Mouse (Mus musculus): ENCODE data around the gene Ankrd34a. TPM values are rescaled to one million over a fixed set of nuclear protein-coding genes. Genes with fewer than 3 reads are reported as not detected.

The Ankrd34a gene
- polyA plus RNA-seq, 1 experiment from 2014 or later, result 1.9 TPM

- Histone ChIP-seq H3K4me2 (ENCODE audit: low read depth, low read length, severe bottlenecking) (no peak overlapping the region), H3K4me1 (replicated peaks; ENCODE audit: control insufficient read depth, insufficient read depth, low read length) (peaks cover 11% of the 10 kb centered on the region), H3K9me3 (ENCODE audit: control insufficient read depth, low read length) (no peaks in the 10 kb centered on the region), H3K9ac (ENCODE audit: low read length) (no peak overlapping the region), H3K36me3 (ENCODE audit: control insufficient read depth, insufficient read depth, low read length) (no peaks in the 10 kb centered on the region), H3K27me3 (ENCODE audit: control insufficient read depth, insufficient read depth, low read length) (no peaks in the 10 kb centered on the region), H3K4me3 (ENCODE audit: low read depth, low read length) (no peak overlapping the region), H3K27ac (ENCODE audit: low read depth, low read length) (no peak overlapping the region)
- no peak for DNase-seq (ENCODE audit: low spot score)
- no peak for ATAC-seq (replicated peaks; ENCODE audit: low FRiP score)
- WGBS, result 42% methylated on average over 6 of the region's 6 CpGs
Measured at GRCm38 (mm10) chr3:96581141-96581540, 15.3 kb upstream of the Ankrd34a start.

- Histone ChIP-seq H3K9me3 (ENCODE audit: control insufficient read depth, low read length) (no peaks in the 10 kb centered on the region), H3K4me2 (ENCODE audit: low read depth, low read length, severe bottlenecking) (no peak overlapping the region), H3K4me3 (ENCODE audit: low read depth, low read length) (no peak overlapping the region), H3K27ac (ENCODE audit: low read depth, low read length) (no peak overlapping the region), H3K36me3 (ENCODE audit: control insufficient read depth, insufficient read depth, low read length) (no peaks in the 10 kb centered on the region), H3K27me3 (ENCODE audit: control insufficient read depth, insufficient read depth, low read length) (no peaks in the 10 kb centered on the region), H3K9ac (ENCODE audit: low read length) (no peak overlapping the region), H3K4me1 (replicated peaks; ENCODE audit: control insufficient read depth, insufficient read depth, low read length) (peaks cover 8% of the 10 kb centered on the region)
- 85% methylated on average over 16 of the region's 16 CpGs for WGBS
- DNase-seq (ENCODE audit: low spot score) (no peak), ATAC-seq (replicated peaks; ENCODE audit: low FRiP score) (no peak)
Measured at GRCm38 (mm10) chr3:96581771-96582515, 14.5 kb upstream of the Ankrd34a start.

GRCm38 (mm10) chr3:96583386-96583785 is 13.1 kb upstream of the Ankrd34a start:
- no peaks in the 10 kb centered on the region for H3K9me3 ChIP-seq (ENCODE audit: control insufficient read depth, low read length)
- DNase-seq (ENCODE audit: low spot score) (no peak), ATAC-seq (replicated peaks; ENCODE audit: low FRiP score) (no peak)
- H3K4me2 ChIP-seq (ENCODE audit: low read depth, low read length, severe bottlenecking), result no peak overlapping the region
- H3K27ac ChIP-seq (ENCODE audit: low read depth, low read length), result no peak overlapping the region
- H3K27me3 ChIP-seq (ENCODE audit: control insufficient read depth, insufficient read depth, low read length), result no peaks in the 10 kb centered on the region
- H3K36me3 ChIP-seq (ENCODE audit: control insufficient read depth, insufficient read depth, low read length), result no peaks in the 10 kb centered on the region
- WGBS, result 89% methylated on average over 5 of the region's 5 CpGs
- no peak overlapping the region for H3K9ac ChIP-seq (ENCODE audit: low read length)
- no peak overlapping the region for H3K4me3 ChIP-seq (ENCODE audit: low read depth, low read length)
- H3K4me1 ChIP-seq (replicated peaks; ENCODE audit: control insufficient read depth, insufficient read depth, low read length), result peaks cover 3% of the 10 kb centered on the region

GRCm38 (mm10) chr3:96590657-96591056 is 5.8 kb upstream of the Ankrd34a start:
- no peaks in the 10 kb centered on the region for H3K9me3 ChIP-seq (ENCODE audit: control insufficient read depth, low read length)
- peaks cover 4% of the 10 kb centered on the region for H3K27me3 ChIP-seq (ENCODE audit: control insufficient read depth, insufficient read depth, low read length)
- no peak for DNase-seq (ENCODE audit: low spot score)

GRCm38 (mm10) chr3:96593374-96593773 is 3.1 kb upstream of the Ankrd34a start:
- Histone ChIP-seq H3K4me1 (replicated peaks; ENCODE audit: control insufficient read depth, insufficient read depth, low read length) (peaks cover 20% of the 10 kb centered on the region), H3K9ac (ENCODE audit: low read length) (peak overlapping the region; percentile 74), H3K4me2 (ENCODE audit: low read depth, low read length, severe bottlenecking) (peak overlapping the region; percentile 87), H3K27me3 (ENCODE audit: control insufficient read depth, insufficient read depth, low read length) (peaks cover 13% of the 10 kb centered on the region), H3K9me3 (ENCODE audit: control insufficient read depth, low read length) (no peaks in the 10 kb centered on the region), H3K27ac (ENCODE audit: low read depth, low read length) (no peak overlapping the region), H3K4me3 (ENCODE audit: low read depth, low read length) (peak overlapping the region; percentile 60), H3K36me3 (ENCODE audit: control insufficient read depth, insufficient read depth, low read length) (no peaks in the 10 kb centered on the region)
- ATAC-seq (replicated peaks; ENCODE audit: low FRiP score) (no peak; the same call in 1 of the 2 replicates), DNase-seq (ENCODE audit: low spot score) (no peak)
- WGBS, result under 1% methylated on average over 10 of the region's 10 CpGs

More at GRCm38 (mm10) chr3:96590657-96591056, 5.8 kb upstream of the Ankrd34a start:
- ATAC-seq (replicated peaks; ENCODE audit: low FRiP score), result no peak
- H3K27ac ChIP-seq (ENCODE audit: low read depth, low read length), result no peak overlapping the region
- no peak overlapping the region for H3K4me3 ChIP-seq (ENCODE audit: low read depth, low read length)
- no peak overlapping the region for H3K4me2 ChIP-seq (ENCODE audit: low read depth, low read length, severe bottlenecking)
- WGBS, result 79% methylated on average over 4 of the region's 4 CpGs
- H3K9ac ChIP-seq (ENCODE audit: low read length), result no peak overlapping the region
- no peaks in the 10 kb centered on the region for H3K36me3 ChIP-seq (ENCODE audit: control insufficient read depth, insufficient read depth, low read length)
- peaks cover 2% of the 10 kb centered on the region; the same call in 1 of the 2 replicates for H3K4me1 ChIP-seq (replicated peaks; ENCODE audit: control insufficient read depth, insufficient read depth, low read length)

GRCm38 (mm10) chr3:96593790-96594560 is 2.5 kb upstream of the Ankrd34a start, which contains the start of gene Polr3gl:
Polr3gl (minus strand) TSS chr3:96594181.
- Histone ChIP-seq H3K9me3 (ENCODE audit: control insufficient read depth, low read length) (no peaks in the 10 kb centered on the region), H3K4me2 (ENCODE audit: low read depth, low read length, severe bottlenecking) (peak within 1 kb of the TSS; percentile 87), H3K27me3 (ENCODE audit: control insufficient read depth, insufficient read depth, low read length) (peaks cover 16% of the 10 kb centered on the region), H3K9ac (ENCODE audit: low read length) (peak within 1 kb of the TSS; percentile 74), H3K27ac (ENCODE audit: low read depth, low read length) (0 out of 2 replicates have a peak within 1 kb of the TSS, but pooled peaks have one; percentile 31), H3K36me3 (ENCODE audit: control insufficient read depth, insufficient read depth, low read length) (no peaks in the 10 kb centered on the region), H3K4me3 (ENCODE audit: low read depth, low read length) (peak within 1 kb of the TSS; percentile 60), H3K4me1 (replicated peaks; ENCODE audit: control insufficient read depth, insufficient read depth, low read length) (peaks cover 25% of the 10 kb centered on the region)
- 0% methylated on average over 36 of the region's 38 CpGs for WGBS
- DNase-seq (ENCODE audit: low spot score) (peak; percentile 94), ATAC-seq (replicated peaks; ENCODE audit: low FRiP score) (peak; percentile 85)

GRCm38 (mm10) chr3:96594851-96595250 is 1.6 kb upstream of the Ankrd34a start:
- no peaks in the 10 kb centered on the region for H3K36me3 ChIP-seq (ENCODE audit: control insufficient read depth, insufficient read depth, low read length)
- WGBS, result 75% methylated on average over 5 of the region's 5 CpGs
- ATAC-seq (replicated peaks; ENCODE audit: low FRiP score) (no peak), DNase-seq (ENCODE audit: low spot score) (no peak)
- peaks cover 25% of the 10 kb centered on the region for H3K4me1 ChIP-seq (replicated peaks; ENCODE audit: control insufficient read depth, insufficient read depth, low read length)
- peaks cover 21% of the 10 kb centered on the region for H3K27me3 ChIP-seq (ENCODE audit: control insufficient read depth, insufficient read depth, low read length)
- no peak overlapping the region for H3K4me2 ChIP-seq (ENCODE audit: low read depth, low read length, severe bottlenecking)
- no peak overlapping the region for H3K9ac ChIP-seq (ENCODE audit: low read length)
- no peak overlapping the region for H3K4me3 ChIP-seq (ENCODE audit: low read depth, low read length)
- H3K9me3 ChIP-seq (ENCODE audit: control insufficient read depth, low read length), result no peaks in the 10 kb centered on the region
- H3K27ac ChIP-seq (ENCODE audit: low read depth, low read length), result no peak overlapping the region

GRCm38 (mm10) chr3:96595661-96596060 is 775 bp upstream of the Ankrd34a start:
- H3K4me1 ChIP-seq (replicated peaks; ENCODE audit: control insufficient read depth, insufficient read depth, low read length), result peaks cover 25% of the 10 kb centered on the region
- H3K9me3 ChIP-seq (ENCODE audit: control insufficient read depth, low read length), result no peaks in the 10 kb centered on the region
- H3K9ac ChIP-seq (ENCODE audit: low read length), result no peak overlapping the region
- WGBS, result 27% methylated on average over 6 of the region's 6 CpGs
- peak overlapping the region; percentile 35; the same call in 1 of the 2 replicates for H3K4me3 ChIP-seq (ENCODE audit: low read depth, low read length)
- no peaks in the 10 kb centered on the region for H3K36me3 ChIP-seq (ENCODE audit: control insufficient read depth, insufficient read depth, low read length)
- DNase-seq (ENCODE audit: low spot score), result no peak
- H3K4me2 ChIP-seq (ENCODE audit: low read depth, low read length, severe bottlenecking), result peak overlapping the region; percentile 91; the same call in 1 of the 2 replicates
- no peak for ATAC-seq (replicated peaks; ENCODE audit: low FRiP score)
- H3K27me3 ChIP-seq (ENCODE audit: control insufficient read depth, insufficient read depth, low read length), result peaks cover 21% of the 10 kb centered on the region
- H3K27ac ChIP-seq (ENCODE audit: low read depth, low read length), result no peak overlapping the region
